Mouse (Mus musculus): ENCODE measurements around the gene Gm14408. TPM values are rescaled to one million over a fixed set of nuclear protein-coding genes. Genes with fewer than 3 reads are reported as not detected.
"Not testable (repeated sequence)": the region's sequence is repeated elsewhere in the genome, so short reads cannot be mapped to it uniquely, and the experiment has no call there.

Gene Gm14408
- polyA plus RNA-seq (2015; fragmentation: Nextera tagmentation; extraction: Ambion mirVana) = not detected in 2 replicates

- 88% methylated on average over 1 of the region's 3 CpGs for WGBS
- H3K9me3 ChIP-seq (replicated peaks); H3K4me3 ChIP-seq (replicated peaks); ATAC-seq (ENCODE audit: insufficient number of reproducible peaks, low FRiP score, low TSS enrichment, low read depth); H3K36me3 ChIP-seq; H3K27ac ChIP-seq (replicated peaks); H3K4me2 ChIP-seq (replicated peaks); H3K27me3 ChIP-seq; H3K4me1 ChIP-seq; H3K9ac ChIP-seq: not testable (repeated sequence)
Observed at GRCm38 (mm10) chr2:176830840-176831239, at the start of gene Gm14408. Gene Gm14408 (plus strand): TSS chr2:176831140.

GRCm38 (mm10) chr2:176798312-176798711, 32.6 kb upstream of the Gm14408 start, which contains the start of gene Gm14295:
Gene Gm14295 (plus strand): TSS chr2:176798612.
- Histone ChIP-seq H3K4me2 (replicated peaks) (peak within 1 kb of the TSS; percentile 32; the same call in 1 of the 2 replicates), H3K4me3 (replicated peaks) (peak within 1 kb of the TSS; percentile 45)
- not testable (repeated sequence) for H3K36me3 ChIP-seq; H3K9me3 ChIP-seq (replicated peaks); H3K27me3 ChIP-seq; H3K27ac ChIP-seq (replicated peaks); H3K4me1 ChIP-seq; H3K9ac ChIP-seq; ATAC-seq (ENCODE audit: insufficient number of reproducible peaks, low FRiP score, low TSS enrichment, low read depth)
- no CpG with 5 or more reads among the region's 6 CpGs for WGBS

- H3K9me3 ChIP-seq (replicated peaks); H3K27ac ChIP-seq (replicated peaks); H3K27me3 ChIP-seq; ATAC-seq (ENCODE audit: insufficient number of reproducible peaks, low FRiP score, low TSS enrichment, low read depth); H3K9ac ChIP-seq; H3K4me1 ChIP-seq; H3K36me3 ChIP-seq: not testable (repeated sequence)
- Histone ChIP-seq H3K4me2 (replicated peaks) (peak overlapping the region; percentile 32; the same call in 1 of the 2 replicates), H3K4me3 (replicated peaks) (peak overlapping the region; percentile 45)
- 19% methylated on average over 15 of the region's 15 CpGs for WGBS
Observed at GRCm38 (mm10) chr2:176798785-176799184, 32.2 kb upstream of the Gm14408 start.

Other genes with a start within 250 kb of the Gm14408 start
- gene Gm14308, start 194.8 kb upstream of the Gm14408 start, polyA plus RNA-seq (2015; fragmentation: Nextera tagmentation; extraction: Ambion mirVana) = 17.0 and 22.1 TPM in 2 replicates
- 8.3 and 9.2 TPM in 2 replicates for gene Zfp973, start 160.6 kb upstream of the Gm14408 start, polyA plus RNA-seq (2015; fragmentation: Nextera tagmentation; extraction: Ambion mirVana)
- gene Gm14305, start 122.8 kb upstream of the Gm14408 start, polyA plus RNA-seq (2015; fragmentation: Nextera tagmentation; extraction: Ambion mirVana) = 27.6 and 29.5 TPM in 2 replicates
- 13.0 TPM in 2 replicates for gene Gm14295, start 32.5 kb upstream of the Gm14408 start, polyA plus RNA-seq (2015; fragmentation: Nextera tagmentation; extraction: Ambion mirVana)
- 4.7 and 11.1 TPM in 2 replicates for gene Gm14296, start 96.7 kb downstream of the Gm14408 start, polyA plus RNA-seq (2015; fragmentation: Nextera tagmentation; extraction: Ambion mirVana)
- 6.7 and 7.9 TPM in 2 replicates for gene Gm14419, start 169.8 kb downstream of the Gm14408 start, polyA plus RNA-seq (2015; fragmentation: Nextera tagmentation; extraction: Ambion mirVana)
- gene Gm14401, start 243.2 kb downstream of the Gm14408 start, polyA plus RNA-seq (2015; fragmentation: Nextera tagmentation; extraction: Ambion mirVana) = not detected in 2 replicates

Measured in embryonic facial prominence, embryonic 15.5 days (tissue).